18 mouse cellular contexts compared by ENCODE assay signal in the genomic region with DNA sequence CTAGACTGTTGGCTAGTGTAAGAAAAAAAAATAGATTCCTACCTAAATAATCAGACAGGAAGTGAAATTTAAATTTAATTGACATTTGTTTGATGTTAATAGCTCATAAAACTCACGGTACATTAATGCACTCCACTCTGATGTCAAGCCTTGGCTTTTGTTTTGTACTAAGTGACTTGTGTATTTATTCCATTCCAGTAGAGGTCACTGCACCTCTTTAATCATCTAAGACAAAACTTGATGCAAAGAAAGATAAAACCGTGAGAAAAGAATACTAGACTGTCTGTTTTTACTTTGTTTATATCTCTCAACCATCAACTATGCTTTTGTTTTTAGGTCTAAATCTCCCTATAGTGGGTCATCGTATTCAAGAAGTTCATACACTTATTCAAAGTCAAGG.
"Had no signal": no experiment of that assay in that cellular context is flagged by ENCODE, and none has a peak within 500 bp of the region (broad histone marks: within the 10 kb centered on the region; RNA-seq: fewer than 3 reads in every experiment).

No protein-coding gene starts in this region.

- H3K4me1 ChIP-seq: limb, embryonic 12.5 days; limb, embryonic 15.5 days; liver, embryonic 15.5 days; midbrain, embryonic 13.5 days had no signal

- ATAC-seq: inflammation-experienced regulatory T-cells, adult 6 months; intestine, embryonic 16.5 days; lung, postnatal 0 days; midbrain, embryonic 13.5 days had no signal

- H3K4me3 ChIP-seq: limb, embryonic 12.5 days; limb, embryonic 15.5 days; liver, embryonic 15.5 days; midbrain, embryonic 13.5 days had no signal

- DNase-seq: kidney, adult 18-20 months; kidney, adult 9 months; kidney, postnatal 36 days; layer of hippocampus, adult 9-11 months; left cerebral cortex, postnatal 4 days; lung, adult 2 months; thymus, adult 2 months; thymus, postnatal 14 days; thymus, postnatal 4 days had no signal

- H3K9ac ChIP-seq: limb, embryonic 12.5 days; limb, embryonic 15.5 days; liver, embryonic 15.5 days; midbrain, embryonic 13.5 days had no signal

- H3K27me3 ChIP-seq: limb, embryonic 12.5 days; limb, embryonic 15.5 days; liver, embryonic 15.5 days; midbrain, embryonic 13.5 days had no signal

- H3K4me2 ChIP-seq: limb, embryonic 12.5 days; limb, embryonic 15.5 days; liver, embryonic 11.5 days; liver, embryonic 15.5 days; midbrain, embryonic 13.5 days had no signal

- H3K9me3 ChIP-seq: limb, embryonic 12.5 days; limb, embryonic 15.5 days; liver, embryonic 15.5 days; midbrain, embryonic 13.5 days had no signal

- H3K27ac ChIP-seq: limb, embryonic 12.5 days; limb, embryonic 15.5 days; liver, embryonic 15.5 days; macrophage; midbrain, embryonic 13.5 days had no signal
